Mouse (Mus musculus): Measurements from ENCODE around the gene Ube2e1.

- no peak for TF ChIP-seq CTCF (IDR thresholded peaks at IDR 0.05; ENCODE audit: low read depth, low read length)
- TF ChIP-seq GATA2 (IDR thresholded peaks at IDR 0.05; ENCODE audit: borderline replicate concordance, low read depth, low read length): no peak
These were observed 94.3 kb downstream of the Ube2e1 start for GRCm38 (mm10) chr14:18237381-18237780.

Data from G1E (cell line).